Mouse (Mus musculus) kidney, postnatal 10 days (tissue): ENCODE measurements around the gene Alox12.

Source experiments
- DNase-seq: peaks from one replicate; pipeline ENCODE4 v3.0.0; 2021; ENCODE audit warnings: mixed read lengths

Gene Alox12

DNA sequence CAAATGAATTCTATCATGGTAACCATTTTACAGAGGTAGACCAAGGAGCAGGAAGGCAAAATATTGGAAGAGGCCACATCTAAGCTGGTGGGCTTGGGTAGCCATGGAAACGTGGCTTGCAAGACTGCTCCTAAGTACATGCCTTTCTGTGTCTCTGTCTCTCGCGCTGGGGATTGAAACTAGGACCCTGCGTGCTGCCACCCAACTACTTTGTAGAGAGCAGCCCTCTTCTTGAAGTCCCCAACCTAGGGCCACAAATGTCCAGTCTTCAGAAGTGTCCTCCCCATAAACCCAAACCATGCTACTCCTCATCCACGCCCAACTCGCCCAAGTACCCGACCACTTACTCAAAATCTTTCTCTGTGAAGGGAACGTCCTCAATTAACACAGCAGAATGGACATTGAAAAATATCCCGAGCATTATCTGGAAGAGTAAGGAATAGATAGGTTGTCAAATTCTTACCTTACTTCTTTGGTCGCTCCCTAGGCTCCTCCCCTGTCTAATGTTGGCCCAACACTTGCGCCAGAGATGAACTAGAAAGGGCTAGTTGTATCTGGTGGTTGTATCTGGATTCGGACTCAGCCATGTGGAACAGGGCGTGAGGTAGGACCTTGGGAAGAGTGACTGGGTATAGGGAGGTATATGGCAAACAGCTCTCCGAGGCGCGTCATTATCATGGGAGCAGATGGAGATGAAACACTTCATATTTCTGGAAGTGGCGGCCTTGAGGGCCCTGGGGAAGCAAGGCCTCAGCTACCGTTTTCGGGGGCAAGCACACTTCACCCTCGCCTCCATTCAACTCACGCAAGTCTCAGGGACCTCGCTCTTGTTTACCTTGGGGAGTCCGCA is 16.3 kb downstream of the Alox12 start:
- DNase-seq, result peak; percentile 45

DNA sequence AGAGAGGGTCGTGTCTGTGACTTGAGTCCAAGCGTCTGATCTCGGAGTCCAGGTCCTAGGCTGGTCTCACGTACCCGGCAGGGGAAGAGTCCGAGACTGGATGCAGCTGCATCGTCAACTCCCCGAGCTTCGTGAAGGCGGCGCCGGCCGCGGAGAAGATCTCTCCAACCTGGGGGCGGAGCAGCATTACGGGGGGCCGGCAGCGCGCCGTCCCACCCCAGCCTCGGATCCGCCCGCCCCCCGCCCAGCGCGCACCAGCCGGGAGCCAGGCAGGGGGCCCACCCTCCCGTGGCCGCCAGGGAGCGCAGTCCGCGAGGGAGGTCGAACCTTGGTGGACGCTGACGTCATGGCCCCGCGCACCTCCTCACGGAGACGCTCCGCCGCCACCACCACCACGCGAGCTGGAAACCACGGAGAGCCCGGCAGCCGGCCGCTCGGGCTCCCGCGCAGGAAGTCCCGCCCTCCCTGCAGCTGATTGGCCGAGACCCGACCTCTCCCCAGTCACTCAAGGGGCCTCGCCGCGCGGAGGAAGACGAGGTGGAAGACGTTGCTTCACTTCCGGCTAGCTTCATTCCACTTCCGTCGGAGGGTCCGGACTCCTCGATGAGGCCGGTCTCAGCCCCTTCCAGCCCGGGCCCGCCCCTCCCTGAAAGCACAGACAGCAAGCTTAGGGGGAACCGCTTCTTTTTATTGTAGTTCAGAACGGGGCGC is 17.5 kb downstream of the Alox12 start, which contains the start of gene 0610010K14Rik:
TSS of gene 0610010K14Rik (minus strand) at position 458 of the 711 bp plus-strand sequence.
- peak; percentile 99 for DNase-seq

DNA sequence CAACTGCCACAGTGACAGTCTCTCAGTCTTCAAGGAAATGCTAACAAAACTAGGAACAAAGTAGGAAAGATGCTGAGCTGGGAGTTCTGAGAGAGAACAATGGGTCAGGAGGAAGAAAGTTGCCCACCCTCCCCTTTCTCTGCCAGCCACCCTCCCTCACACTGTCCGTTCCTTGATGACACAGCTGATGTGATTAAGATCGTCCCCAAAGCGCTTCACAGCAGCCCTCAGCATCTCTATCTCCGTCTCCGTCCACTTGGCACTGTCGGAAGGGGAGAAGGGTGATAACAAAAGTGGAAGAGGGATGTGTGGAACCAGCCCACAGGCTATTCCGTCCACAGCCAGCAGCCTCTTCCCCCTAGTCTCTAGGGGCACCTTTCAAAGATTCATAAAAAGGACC is 18.4 kb downstream of the Alox12 start:
- no peak for DNase-seq

DNA sequence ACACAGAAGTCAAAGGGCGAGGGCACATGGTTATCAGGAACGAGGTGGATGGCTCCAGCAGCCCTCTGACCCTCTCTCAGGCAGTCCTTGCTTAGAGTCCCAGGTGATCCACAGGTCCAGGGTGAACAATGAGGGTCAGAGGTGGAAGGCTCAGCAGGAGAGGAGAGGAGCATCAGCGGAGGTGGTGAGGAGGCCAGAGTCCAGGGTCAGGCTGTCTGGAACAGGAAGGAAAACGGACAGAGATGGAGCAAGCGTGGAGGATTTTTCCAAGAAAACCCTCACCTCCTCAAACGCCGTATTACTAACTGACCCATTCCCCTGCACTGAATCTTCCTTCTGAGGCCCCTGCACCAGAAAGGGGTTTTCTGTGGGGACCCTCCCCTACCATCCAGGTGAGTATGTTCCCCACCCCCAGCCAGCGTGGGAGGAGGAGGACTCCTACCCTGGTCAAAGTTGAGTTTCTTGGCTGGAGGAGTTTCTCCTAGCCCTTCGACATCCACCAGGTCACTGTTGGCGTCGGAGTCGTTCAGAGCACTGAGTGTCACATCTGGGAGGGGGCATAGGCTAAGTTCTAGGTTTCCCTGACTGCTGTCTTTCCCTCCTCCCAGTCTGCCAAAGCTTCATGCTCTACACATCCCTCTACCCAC is 19.8 kb downstream of the Alox12 start:
- no peak for DNase-seq

DNA sequence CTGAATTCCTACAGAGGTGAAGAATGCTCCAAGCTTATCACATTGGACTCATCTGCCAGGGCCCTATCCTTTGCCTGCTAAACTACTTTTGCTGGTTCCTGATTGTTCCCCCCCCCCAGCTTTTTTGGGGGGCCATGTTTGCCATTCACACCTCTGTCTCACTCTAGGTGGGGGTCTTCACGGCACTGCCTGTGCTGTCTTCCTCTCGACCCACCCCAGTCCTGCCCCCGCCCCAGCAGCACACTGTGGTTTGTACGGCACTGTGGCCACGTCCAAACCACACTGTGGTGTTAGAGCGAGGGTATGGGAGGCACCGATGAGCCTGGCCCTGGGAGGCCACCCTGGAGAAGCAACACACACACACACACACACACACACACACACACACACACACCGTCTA is 20.7 kb downstream of the Alox12 start:
- no peak for DNase-seq

DNA sequence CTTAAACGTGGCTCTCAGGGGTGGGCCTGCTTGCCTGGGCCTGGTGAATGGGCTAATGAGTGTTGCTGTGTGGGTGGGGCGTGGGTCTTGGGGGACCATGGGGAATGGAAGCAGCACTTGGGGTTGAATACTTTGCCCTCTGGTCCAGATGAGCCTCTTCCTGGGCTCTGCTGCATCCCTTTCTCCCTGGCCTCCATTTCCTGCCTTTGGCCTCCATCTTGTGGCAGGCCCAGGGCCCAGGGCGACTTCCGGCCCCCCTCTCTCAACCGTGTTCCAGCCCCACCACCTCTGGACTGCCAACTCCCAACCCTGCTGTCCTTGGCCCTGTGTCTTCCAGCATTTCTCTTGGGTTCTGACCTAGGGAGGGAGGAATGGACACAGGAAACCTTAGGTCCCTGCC is 21.1 kb downstream of the Alox12 start:
- peak; percentile 54 for DNase-seq

DNA sequence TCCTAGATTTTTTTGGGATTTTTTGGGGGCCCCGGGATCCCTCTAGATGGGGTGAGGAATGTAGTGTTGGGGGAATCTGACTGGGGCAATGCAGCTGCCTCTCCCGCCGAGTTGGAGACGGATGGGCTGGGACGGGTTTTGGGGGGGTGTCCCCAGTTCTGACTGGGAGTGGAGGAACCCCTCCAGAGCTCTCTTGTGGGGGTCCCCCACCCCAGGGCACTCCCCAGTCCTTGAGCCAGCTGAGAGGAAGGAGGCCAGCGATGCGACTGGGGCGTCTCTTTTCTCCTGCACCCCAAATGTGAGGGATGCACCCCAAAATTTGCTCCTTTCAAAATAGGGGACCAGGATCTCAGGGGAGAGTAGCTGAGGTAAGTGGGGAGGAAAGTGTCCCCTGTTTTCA is 22.1 kb downstream of the Alox12 start:
- no peak for DNase-seq

DNA sequence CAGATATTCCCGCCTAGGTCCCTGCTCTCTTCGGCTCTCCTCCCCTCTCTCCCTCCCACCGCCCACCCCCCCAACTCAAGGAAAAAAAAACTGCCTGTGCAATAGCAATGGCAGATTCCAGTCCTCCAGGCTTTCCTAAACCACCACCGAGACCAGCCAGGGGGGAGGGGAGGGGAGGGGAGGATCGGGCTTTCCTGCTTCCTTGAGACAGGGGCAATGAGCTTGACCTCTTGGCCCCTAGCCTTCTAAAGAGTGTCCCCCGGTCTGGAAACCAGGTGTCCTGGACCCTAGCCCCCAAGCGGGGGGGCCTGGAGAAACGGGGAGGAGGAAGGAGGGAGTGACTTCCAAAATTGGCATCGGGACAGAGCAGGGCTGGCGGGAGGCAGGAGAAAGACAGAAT is 22.6 kb downstream of the Alox12 start:
- peak; percentile 80 for DNase-seq

DNA sequence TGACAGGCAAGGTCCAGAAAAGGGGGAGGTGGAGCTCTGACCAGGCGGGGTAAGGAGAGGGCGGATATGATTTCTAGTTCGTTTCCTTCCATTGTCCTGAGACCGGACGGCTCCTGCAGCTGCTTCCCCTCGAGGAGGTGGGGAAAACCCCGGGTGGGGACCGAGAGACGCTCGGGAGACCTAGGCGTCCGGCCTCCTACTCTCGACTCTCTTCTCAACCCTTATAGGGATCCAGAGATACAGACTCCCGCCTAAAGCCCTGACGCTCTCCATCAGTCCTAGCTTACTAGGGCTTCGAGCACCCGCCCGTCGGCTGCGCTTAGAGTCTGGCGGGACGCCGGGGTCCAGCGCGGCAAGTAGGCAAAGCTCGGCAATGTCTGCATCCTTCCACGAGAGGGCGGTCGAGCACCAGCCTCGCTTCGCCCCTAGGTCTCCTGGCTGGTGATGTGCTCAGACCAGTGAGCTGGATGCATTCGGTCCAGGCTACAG is 24.9 kb downstream of the Alox12 start:
- peak; percentile 92 for DNase-seq

DNA sequence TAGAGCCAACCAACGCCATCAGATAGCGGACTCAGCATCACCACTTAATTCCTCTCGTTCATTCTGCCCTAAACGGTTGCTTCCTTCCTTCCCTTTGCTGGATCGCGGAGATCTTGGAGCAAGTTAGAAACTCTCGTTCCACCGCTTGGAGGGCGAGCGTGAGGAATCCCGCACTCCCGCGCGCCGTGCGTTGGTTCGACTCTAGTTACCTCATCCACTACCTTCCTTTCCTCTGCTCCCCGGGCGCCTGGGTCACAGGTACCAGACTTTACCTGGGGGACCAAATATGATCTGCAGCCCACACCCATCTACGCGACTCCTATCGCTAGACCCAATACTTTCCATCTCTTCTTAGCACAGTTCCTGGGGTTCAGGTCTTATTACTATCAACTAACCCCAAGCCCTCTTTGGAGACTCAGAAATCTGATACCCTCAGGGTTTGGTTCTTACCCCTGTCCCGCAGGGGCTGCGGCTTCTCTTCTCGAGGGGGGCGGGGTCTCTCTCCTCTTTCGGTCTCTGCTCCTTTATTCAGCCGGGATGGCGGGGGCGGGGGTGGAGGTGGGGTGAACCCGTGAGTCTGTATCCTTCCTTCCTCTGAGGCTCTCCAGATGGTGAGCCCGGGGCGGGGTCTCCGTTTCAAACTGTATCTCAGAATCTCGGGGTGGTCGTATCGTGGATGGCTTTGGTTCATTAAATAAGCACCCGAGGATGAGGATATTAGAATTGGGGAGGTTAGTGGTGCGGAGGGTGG is 25.7 kb downstream of the Alox12 start, which contains the start of gene Bcl6b:
TSS of gene Bcl6b (minus strand) at position 539 of the 751 bp plus-strand sequence.
- peak; percentile 80 for DNase-seq

DNA sequence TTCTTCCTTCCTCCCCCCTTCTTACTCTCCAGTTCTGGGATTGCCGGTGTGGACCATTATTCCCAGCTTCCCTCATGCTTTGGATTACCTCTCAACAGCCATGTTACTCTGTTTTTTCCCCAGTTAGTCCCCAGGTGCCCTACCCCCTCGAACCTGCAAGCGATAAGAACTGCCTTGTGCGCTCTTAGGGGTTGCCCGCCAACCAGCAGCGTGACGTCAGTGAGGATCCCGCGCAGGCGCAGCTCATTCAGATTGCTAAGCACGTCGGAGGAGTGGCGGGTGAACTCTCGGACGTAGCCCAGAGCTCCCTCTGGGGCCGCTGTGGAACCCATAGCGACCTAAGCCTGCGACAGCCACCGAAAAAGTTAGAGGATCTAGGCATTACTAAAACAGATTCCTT is 26.3 kb downstream of the Alox12 start:
- DNase-seq, result peak; percentile 93

DNA sequence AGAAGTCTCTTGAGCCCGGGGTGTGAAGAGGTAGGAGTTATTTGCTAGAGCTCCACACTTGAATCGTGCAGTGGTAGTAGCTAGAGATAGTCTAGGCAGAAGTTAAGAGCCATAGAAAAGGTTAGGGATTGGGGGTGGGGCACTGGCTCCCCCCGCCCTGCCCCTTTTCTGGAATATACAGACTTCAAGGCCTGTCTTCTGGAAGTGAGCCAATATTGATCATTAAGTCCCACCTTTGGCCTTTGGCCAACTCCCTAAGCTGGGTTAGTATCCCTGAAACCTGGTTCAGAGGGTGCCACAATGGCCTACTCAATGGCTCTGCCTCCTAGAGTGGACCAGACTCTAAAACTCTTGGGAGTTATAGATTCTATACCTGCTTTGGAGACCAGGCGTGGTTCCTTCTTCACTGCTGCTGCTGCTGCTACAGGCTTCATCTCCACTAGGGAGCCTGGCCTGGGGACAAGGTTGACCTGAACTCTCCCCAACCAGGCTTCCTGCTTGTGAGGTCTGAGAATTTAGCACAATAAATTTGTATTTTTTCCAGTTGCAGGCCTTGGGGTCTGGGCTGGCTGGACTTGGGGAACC is 27.4 kb downstream of the Alox12 start:
- no peak for DNase-seq

DNA sequence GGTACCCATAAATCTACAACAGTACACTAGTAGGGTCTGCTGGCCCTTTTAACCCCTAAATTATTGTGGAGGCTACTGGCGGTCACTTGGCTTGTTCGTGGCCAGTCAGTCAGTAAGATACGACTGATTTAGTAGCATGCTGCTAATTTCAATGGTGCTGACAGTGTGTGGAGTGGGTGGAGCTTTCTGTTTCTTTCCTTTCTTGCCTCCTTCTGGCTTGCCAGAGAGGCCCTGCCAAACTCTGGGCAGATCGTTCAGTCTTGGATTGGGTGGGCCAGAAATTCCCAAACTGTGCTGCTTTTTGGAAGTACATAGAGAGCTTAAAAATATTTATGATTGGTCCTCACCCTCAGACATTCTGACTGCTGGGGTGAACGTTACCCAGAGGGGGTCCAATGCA is 28.0 kb downstream of the Alox12 start:
- no peak for DNase-seq

DNA sequence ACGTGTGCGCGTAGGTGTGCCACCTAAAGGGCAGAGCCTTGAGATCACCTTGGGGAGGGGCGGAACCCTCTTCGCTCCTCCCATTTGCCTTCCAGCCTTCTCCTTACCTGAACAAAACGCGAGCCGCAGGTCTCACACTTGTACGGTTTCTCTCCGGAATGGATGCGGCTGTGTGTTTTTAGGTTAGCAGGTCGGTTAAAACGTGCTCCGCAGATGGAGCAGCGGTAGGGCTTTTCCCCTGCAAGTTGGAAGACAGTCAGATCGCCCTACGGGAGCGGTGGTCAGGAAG is 28.6 kb downstream of the Alox12 start:
- no peak for DNase-seq

DNA sequence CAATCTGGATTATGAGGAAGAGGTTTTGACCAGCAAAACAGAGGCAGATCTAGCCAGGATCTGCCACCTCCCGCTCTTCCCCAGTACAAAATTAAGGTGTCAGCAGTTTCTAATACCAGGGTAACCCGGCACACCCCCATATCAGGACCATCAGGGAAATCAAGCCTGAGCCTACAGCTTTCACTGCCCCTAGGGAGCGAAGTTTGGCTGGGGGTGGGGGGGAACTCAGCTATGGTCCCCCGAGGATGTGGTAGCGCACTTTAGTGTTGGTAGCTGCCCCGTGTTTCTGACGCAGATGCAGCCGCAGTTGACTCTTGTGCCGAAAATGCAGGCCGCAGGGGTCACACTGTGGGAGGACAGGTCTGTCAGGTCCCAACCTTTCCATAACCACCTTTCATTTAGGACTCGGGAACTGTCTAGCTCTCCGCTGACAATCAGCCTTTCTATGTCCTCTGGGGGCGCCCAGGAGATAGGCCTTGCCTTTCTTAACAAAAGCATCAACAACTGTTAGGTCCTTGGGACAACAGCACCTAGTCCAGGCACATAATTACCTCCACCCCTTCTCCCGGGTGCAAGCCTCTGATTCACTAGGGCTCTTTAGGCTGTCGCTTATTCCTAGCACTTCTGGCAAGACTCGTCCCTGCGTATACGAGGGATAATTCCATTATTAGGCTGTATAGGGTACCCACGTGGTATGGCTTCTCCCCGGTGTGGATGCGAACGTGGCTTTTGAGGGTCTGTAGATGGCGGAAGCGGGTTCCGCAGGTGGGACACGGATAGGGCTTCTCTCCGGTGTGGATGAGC is 29.2 kb downstream of the Alox12 start:
- DNase-seq, result no peak

DNA sequence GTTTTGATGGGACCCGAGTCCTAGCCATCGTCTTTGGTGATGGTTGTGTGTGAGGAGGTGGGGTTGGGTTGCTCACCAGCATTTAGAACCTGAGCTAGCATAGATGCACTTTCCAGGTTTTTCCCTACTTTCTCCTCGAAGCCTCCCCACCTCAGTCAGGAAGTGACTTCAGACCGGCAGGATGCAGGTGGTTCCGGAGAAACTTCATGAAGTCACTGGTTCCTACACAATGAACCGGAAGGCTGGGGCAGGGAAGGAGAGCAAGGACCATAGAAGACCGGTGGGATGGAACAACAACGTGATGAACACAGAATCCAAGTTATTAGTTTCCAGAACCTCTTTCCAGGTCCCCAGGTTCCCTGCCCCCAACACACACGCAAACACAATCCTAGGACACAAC is 31.4 kb downstream of the Alox12 start:
- DNase-seq, result peak; percentile 66

DNA sequence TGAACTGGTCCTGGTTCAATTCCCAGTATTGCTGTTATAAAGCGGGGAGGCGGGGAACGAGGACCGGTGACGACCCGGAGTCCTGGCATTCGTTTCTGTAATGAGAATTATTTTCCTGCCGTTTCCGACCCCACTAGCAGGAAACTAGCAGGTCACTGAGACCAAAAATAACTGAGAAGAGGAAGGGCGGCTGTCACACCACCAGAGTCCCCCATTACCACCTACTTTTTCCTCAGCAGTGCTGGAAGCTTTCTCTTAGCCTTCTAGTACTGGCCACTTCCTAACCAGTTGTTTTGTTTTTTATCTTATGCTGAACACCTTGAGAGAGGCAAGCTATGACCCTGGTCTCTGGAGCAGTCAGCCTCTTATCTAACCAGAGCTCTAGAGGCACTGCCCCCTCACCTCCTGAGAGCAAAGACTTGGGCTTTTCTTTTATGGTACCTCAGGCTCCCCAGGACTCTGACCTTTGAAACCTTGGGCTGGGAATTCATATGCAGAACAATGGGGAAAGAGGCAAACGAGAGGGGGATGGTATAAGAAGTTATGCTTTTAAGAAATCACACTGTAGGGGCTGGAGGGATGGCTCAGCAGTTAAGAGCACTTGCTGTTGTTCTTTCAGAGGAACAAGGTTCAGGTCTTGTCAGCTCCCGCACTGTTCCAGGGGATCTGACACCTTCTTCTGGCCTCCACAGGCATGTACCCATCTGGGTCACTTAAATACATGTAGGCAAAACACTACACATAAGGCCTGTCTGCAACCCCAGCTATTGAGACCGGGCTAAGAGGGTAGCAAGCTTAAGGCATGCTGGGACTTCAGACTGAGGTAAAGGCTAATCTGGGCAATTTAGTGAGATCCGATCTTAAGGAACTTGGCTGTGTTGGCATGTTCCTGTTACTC is 33.3 kb downstream of the Alox12 start:
- DNase-seq, result peak; percentile 57

DNA sequence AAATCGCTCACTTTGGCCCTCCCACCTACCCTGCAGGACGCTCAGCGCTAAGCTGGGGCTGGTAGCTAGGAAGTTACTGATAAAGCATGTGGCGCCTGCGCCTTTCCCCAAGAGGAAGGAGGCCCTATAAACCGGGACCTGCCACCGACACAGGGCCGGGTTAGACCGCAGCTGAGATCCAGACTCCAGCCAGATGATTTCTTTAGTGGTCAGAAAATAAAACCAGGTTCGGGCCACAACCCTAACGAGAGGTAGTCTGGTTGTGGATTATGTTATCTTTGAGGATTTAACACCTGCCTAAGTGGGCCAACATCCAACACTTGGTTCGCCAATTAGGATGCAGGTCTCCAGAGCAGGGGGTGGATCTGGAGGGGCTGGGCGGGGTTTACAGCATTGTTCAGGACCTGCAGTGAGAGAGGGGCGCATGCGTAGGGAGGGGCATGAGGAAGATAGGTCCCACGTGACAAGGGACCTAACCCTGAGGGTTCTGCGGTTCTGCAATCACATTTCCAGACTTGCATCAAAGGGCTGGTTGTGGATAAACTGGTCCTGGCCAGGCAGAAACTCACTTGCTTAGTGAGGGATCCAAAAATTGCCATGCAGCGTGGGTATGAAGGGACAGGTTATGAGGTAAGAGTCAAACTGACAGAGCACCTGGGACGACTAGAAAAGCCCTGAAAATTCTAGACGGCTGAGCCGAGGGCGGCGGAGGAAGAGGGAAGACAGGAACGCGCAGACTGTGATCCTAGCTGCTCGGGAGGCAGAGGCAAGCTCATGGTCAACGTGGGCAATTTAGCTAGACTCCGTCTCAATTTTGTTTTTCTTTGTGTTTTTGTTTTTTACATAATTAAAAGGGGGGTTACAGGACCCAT is 34.2 kb downstream of the Alox12 start, which contains the start of gene Slc16a13:
TSS of gene Slc16a13 (minus strand) at position 334 of the 872 bp plus-strand sequence.
- peak; percentile 97 for DNase-seq

DNA sequence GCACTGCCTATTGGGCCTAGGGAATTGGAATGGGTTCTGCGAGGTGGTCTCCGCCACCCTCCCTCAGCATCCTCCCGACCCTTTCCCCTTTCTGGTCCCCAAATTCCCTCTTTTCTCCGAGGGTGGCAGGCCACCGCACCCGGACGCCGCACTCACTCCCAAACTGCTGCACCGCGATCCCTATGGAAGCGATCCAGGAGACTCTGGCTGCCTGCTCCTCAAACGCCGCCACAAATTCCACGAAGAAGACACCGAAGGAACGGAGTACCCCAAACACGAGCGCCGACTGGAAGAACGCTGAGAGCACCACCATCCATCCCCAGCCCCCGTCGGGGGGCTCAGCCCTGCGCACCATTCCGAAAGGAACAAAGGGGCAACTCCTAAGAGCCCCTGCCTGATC is 34.8 kb downstream of the Alox12 start:
- no peak for DNase-seq
